In genomic region chr8:92870281-92870680, GRCm38 (mm10) we compare ENCODE assay signal across 17 mouse cellular contexts. TPM values are rescaled to one million over a fixed set of nuclear protein-coding genes. Genes with fewer than 3 reads are reported as not detected.
DNase-seq lines count a peak whose midpoint lies in the region; ATAC-seq and TF ChIP-seq lines count a peak whose summit lies in the region.
"Had no signal": no experiment of that assay in that cellular context is flagged by ENCODE, and none has a peak within 500 bp of the region (broad histone marks: within the 10 kb centered on the region; RNA-seq: fewer than 3 reads in every experiment).

No protein-coding gene starts in this region.

- no peaks in the 10 kb centered on the region for H3K9me3 ChIP-seq in heart, embryonic 12.5 days (replicated peaks)
- H3K9me3 ChIP-seq in kidney, postnatal 0 days (replicated peaks; ENCODE audit: low read length) = no peaks in the 10 kb centered on the region
- no peaks in the 10 kb centered on the region for H3K9me3 ChIP-seq in neural tube, embryonic 13.5 days
- H3K9me3 ChIP-seq: liver, embryonic 13.5 days had no signal

- peaks cover 7% of the 10 kb centered on the region for H3K4me1 ChIP-seq in heart, embryonic 12.5 days (replicated peaks)
- no peaks in the 10 kb centered on the region for H3K4me1 ChIP-seq in kidney, postnatal 0 days (replicated peaks; ENCODE audit: insufficient read depth, low read length)
- peaks cover 35% of the 10 kb centered on the region for H3K4me1 ChIP-seq in neural tube, embryonic 13.5 days (replicated peaks)
- H3K4me1 ChIP-seq: liver, embryonic 13.5 days had no signal

- no peaks in the 10 kb centered on the region for H3K36me3 ChIP-seq in heart, embryonic 12.5 days
- no peaks in the 10 kb centered on the region for H3K36me3 ChIP-seq in kidney, postnatal 0 days (ENCODE audit: insufficient read depth, low read length)
- H3K36me3 ChIP-seq in neural tube, embryonic 13.5 days = no peaks in the 10 kb centered on the region
- H3K36me3 ChIP-seq: liver, embryonic 13.5 days had no signal

- H3K27me3 ChIP-seq in heart, embryonic 12.5 days (replicated peaks) = no peaks in the 10 kb centered on the region
- H3K27me3 ChIP-seq in kidney, postnatal 0 days (ENCODE audit: insufficient read depth, low read length) = no peaks in the 10 kb centered on the region
- H3K27me3 ChIP-seq in neural tube, embryonic 13.5 days = peaks cover 7% of the 10 kb centered on the region
- H3K27me3 ChIP-seq: liver, embryonic 13.5 days had no signal

- no peak overlapping the region for H3K4me2 ChIP-seq in heart, embryonic 12.5 days
- H3K4me2 ChIP-seq in kidney, postnatal 0 days (ENCODE audit: low read length) = no peak overlapping the region
- no peak overlapping the region for H3K4me2 ChIP-seq in neural tube, embryonic 13.5 days
- H3K4me2 ChIP-seq: liver, embryonic 13.5 days had no signal

- H3K9ac ChIP-seq in heart, embryonic 12.5 days = no peak overlapping the region
- H3K9ac ChIP-seq in kidney, postnatal 0 days (ENCODE audit: low read depth, low read length) = no peak overlapping the region
- no peak overlapping the region for H3K9ac ChIP-seq in neural tube, embryonic 13.5 days
- H3K9ac ChIP-seq: liver, embryonic 13.5 days had no signal

- 68% methylated on average over 7 of the region's 7 CpGs for WGBS in heart, embryonic 12.5 days
- 6% methylated on average over 7 of the region's 7 CpGs for WGBS in kidney, postnatal 0 days
- WGBS in neural tube, embryonic 13.5 days = 7% methylated on average over 7 of the region's 7 CpGs

- TF ChIP-seq CTCF in kidney, postnatal 0 days (IDR thresholded peaks at IDR 0.05; ENCODE audit: low read depth) = no peak

- no peak overlapping the region for H3K27ac ChIP-seq in heart, embryonic 12.5 days (ENCODE audit: poor library complexity, severe bottlenecking)
- H3K27ac ChIP-seq in kidney, postnatal 0 days = no peak overlapping the region
- H3K27ac ChIP-seq in neural tube, embryonic 13.5 days (replicated peaks) = peak overlapping the region; percentile 73
- H3K27ac ChIP-seq: liver, embryonic 13.5 days had no signal

- H3K4me3 ChIP-seq in heart, embryonic 12.5 days = no peak overlapping the region
- no peak overlapping the region for H3K4me3 ChIP-seq in kidney, postnatal 0 days (replicated peaks; ENCODE audit: low read depth, low read length)
- no peak overlapping the region for H3K4me3 ChIP-seq in neural tube, embryonic 13.5 days
- H3K4me3 ChIP-seq: liver, embryonic 13.5 days had no signal

- peak; percentile 43 for DNase-seq in embryo, embryonic 10.5 days (ENCODE audit: low spot score)
- DNase-seq in embryo, embryonic 10 days (ENCODE audit: low spot score) = no peak
- DNase-seq in heart, adult 8-10 months (ENCODE audit: low spot score) = peak; percentile 63
- DNase-seq in kidney, postnatal 0 days (ENCODE audit: low spot score) = peak; percentile 66
- DNase-seq in kidney, adult 9 months = no peak
- DNase-seq in frontal cortex, postnatal 36 days (ENCODE audit: low spot score in 2 of 2) = no peak
- DNase-seq: adrenal gland, adult 8-10 months; cerebellum, adult 8-10 months; kidney, adult 8-10 months; layer of hippocampus, adult 9-11 months; liver, embryonic 13.5 days; right cerebral cortex, postnatal 14 days had no signal

- no peak for ATAC-seq in heart, embryonic 12.5 days (ENCODE audit: insufficient number of reproducible peaks, low FRiP score)
- no peak for ATAC-seq in kidney, postnatal 0 days (replicated peaks; ENCODE audit: low FRiP score, low read depth)
- ATAC-seq in neural tube, embryonic 13.5 days (ENCODE audit: low read depth) = peak; percentile 72
- ATAC-seq: lung, postnatal 0 days had no signal

RNA-seq across cellular contexts. Expression of gene Lpcat2, which starts 15.1 kb away (rescaled TPM):
- 1 to 10 TPM in 2 of 4 experiments, under 1 TPM in 2; 0.72 to 3.4 (median 1.0) TPM for total RNA-seq in heart, adult 8-10 months (2022)
- polyA plus RNA-seq in heart, embryonic 12.5 days (2016; fragmentation: Nextera tagmentation; extraction: Ambion mirVana) = 3.0 and 4.9 TPM in 2 replicates
- polyA plus RNA-seq in kidney, postnatal 0 days (2015; fragmentation: Nextera tagmentation; extraction: Ambion mirVana) = 9.2 and 9.3 TPM in 2 replicates
- polyA plus RNA-seq in neural tube, embryonic 13.5 days (2015; fragmentation: Nextera tagmentation; extraction: Ambion mirVana) = 11.3 and 13.9 TPM in 2 replicates

RNA-seq across cellular contexts. Expression of gene Capns2, which starts 30.9 kb away (rescaled TPM):
- not detected for total RNA-seq in heart, adult 8-10 months (2022)
- polyA plus RNA-seq in heart, embryonic 12.5 days (2016; fragmentation: Nextera tagmentation; extraction: Ambion mirVana) = 0.23 and 0.26 TPM in 2 replicates
- 0.14 TPM in 1 of 2 replicates, not detected in the other for polyA plus RNA-seq in kidney, postnatal 0 days (2015; fragmentation: Nextera tagmentation; extraction: Ambion mirVana)
- polyA plus RNA-seq in neural tube, embryonic 13.5 days (2015; fragmentation: Nextera tagmentation; extraction: Ambion mirVana) = 0.27 and 0.91 TPM in 2 replicates
- total RNA-seq: hematopoietic stem cell, adult 5-6 weeks had no signal
- polyA plus RNA-seq: liver, embryonic 13.5 days; lung, postnatal 0 days had no signal

RNA-seq across cellular contexts. Expression of gene Mmp2, which starts 43.2 kb away (rescaled TPM):
- total RNA-seq in heart, adult 8-10 months (2022) = 10 to 100 TPM; 40.5 to 55.1 (median 51.2) TPM
- 123 TPM in 2 replicates for polyA plus RNA-seq in heart, embryonic 12.5 days (2016; fragmentation: Nextera tagmentation; extraction: Ambion mirVana)
- 126 and 136 TPM in 2 replicates for polyA plus RNA-seq in kidney, postnatal 0 days (2015; fragmentation: Nextera tagmentation; extraction: Ambion mirVana)
- polyA plus RNA-seq in neural tube, embryonic 13.5 days (2015; fragmentation: Nextera tagmentation; extraction: Ambion mirVana) = 42.9 and 52.8 TPM in 2 replicates
- total RNA-seq: megakaryocyte, adult 5-6 weeks had no signal

Comparison
In these comparisons a context has a peak if more than half of its experiments do, and no peak if none do; other contexts are left out.
1. DNase-seq: peak in embryo, embryonic 10.5 days (single experiment), heart, adult 8-10 months (single experiment) and kidney, postnatal 0 days (single experiment); none in embryo, embryonic 10 days (single experiment), kidney, adult 9 months (single experiment) and frontal cortex, postnatal 36 days (0 of 2).